In the genomic region with DNA sequence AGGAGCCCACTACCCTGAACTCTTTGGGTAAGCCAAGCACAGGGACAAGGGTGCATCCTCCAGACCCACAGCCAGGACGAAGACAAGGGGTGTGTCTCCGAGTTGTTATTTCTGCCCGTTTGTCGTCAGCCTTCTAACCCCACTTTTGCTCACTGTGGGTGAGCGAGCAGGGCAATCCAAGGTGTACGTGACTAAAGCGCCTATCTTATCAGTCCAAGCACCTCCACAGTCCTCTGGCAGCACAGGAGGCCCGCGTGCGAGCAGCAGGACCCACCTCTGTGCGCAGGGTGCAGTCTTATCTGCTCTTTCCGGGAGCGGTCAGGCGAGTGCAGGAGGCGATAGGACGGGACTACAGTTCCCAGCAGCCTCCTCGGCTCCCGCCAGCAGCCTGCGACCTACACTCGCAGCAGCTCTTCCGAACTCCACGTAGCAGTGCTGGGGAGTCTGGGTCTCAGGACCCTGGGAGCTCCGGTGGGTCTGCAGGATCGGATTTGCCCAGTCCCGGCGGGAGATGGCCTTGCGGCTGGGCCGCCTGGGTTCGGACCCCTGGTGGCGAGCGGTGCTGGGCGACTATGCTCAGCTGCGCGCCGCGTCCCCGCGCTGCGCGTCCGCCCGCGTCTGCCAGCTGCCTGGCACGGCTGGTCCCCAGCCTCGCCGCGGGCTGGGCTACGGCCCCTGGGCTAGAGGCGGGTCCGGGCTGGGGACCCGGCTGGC, we compare ENCODE assay signal across 1 mouse cellular context.
TF ChIP-seq lines count a peak whose summit lies in the region.

A gene (plus strand): TSS at position 376 of the 714 bp plus-strand sequence.

TF ChIP-seq in MEL, 35 proteins besides CTCF, POLR2A, EP300 and RAD21 (continued from another document):
- TF ChIP-seq USF1 (IDR thresholded peaks at IDR 0.05; ENCODE audit: low read depth, low read length): peak; percentile 35; the same call in 1 of the 2 replicates
- peak; percentile 15; the same call in 1 of the 2 replicates for TF ChIP-seq ZNF384 (IDR thresholded peaks at IDR 0.05; ENCODE audit: low read depth, low read length)
- TF ChIP-seq ZKSCAN1 (IDR thresholded peaks at IDR 0.05; ENCODE audit: low read depth, low read length): no peak
- TF ChIP-seq MAX (IDR thresholded peaks at IDR 0.05; ENCODE audit: low read length): peak; percentile 92
- 0 out of 2 replicates have a peak, but pooled peaks have one; percentile 37 for TF ChIP-seq TBP (IDR thresholded peaks at IDR 0.05; ENCODE audit: low read depth, low read length)
- peak; percentile 83 for TF ChIP-seq RCOR1 (IDR thresholded peaks at IDR 0.05; ENCODE audit: low read depth, low read length)
- peak; percentile 82 for TF ChIP-seq MXI1 (IDR thresholded peaks at IDR 0.05; ENCODE audit: low read depth, low read length)
